Mouse (Mus musculus) liver, postnatal 0 days (tissue): ENCODE results near the gene Dlgap3. TPM values are rescaled to one million over a fixed set of nuclear protein-coding genes. Genes with fewer than 3 reads are reported as not detected.

Source experiments
- ATAC-seq: fragments of 200-750 bp; cut with Nextera tagmentation; 2 replicates; pipeline ENCODE4 v1.8.0; 2017; ENCODE audit warnings: mild to moderate bottlenecking, moderate library complexity
- DNase-seq: peaks from one replicate; pipeline ENCODE4 v3.0.0-alpha.2; 2016
- H3K27ac ChIP-seq: fragments of 300-500 bp; sonication (generic); 2 replicates; pipeline ENCODE4 v1.5.1; 2014; ENCODE audit warnings: antibody characterized with exemption, moderate library complexity, mild to moderate bottlenecking, low read depth
- H3K27me3 ChIP-seq: fragments of 300-500 bp; sonication (generic); 2 replicates; pipeline ENCODE4 v1.6.1; 2014; ENCODE audit warnings: low read length, control low read depth, mixed read lengths; ENCODE audit not compliant: insufficient read depth
- H3K36me3 ChIP-seq: fragments of 300-500 bp; sonication (generic); replicated peaks from 2 replicates; pipeline ENCODE4 v1.6.1; 2014; ENCODE audit warnings: mild to moderate bottlenecking, control low read depth, low read length, moderate library complexity, mixed read lengths; ENCODE audit not compliant: insufficient read depth
- H3K4me1 ChIP-seq: fragments of 300-500 bp; sonication (generic); 2 replicates; pipeline ENCODE4 v1.6.1; 2014; ENCODE audit warnings: antibody characterized with exemption, mild to moderate bottlenecking, control low read depth; ENCODE audit not compliant: insufficient read depth
- H3K4me2 ChIP-seq: fragments of 300-500 bp; sonication (generic); 2 replicates; pipeline ENCODE4 v1.6.1; 2014; ENCODE audit warnings: low read depth, mild to moderate bottlenecking, low read length, moderate library complexity, mixed read lengths
- H3K4me3 ChIP-seq: fragments of 300-500 bp; sonication (generic); 2 replicates; pipeline ENCODE4 v1.5.1; 2014; ENCODE audit warnings: low read depth, low read length
- H3K9ac ChIP-seq: fragments of 300-500 bp; sonication (generic); replicated peaks from 2 replicates; pipeline ENCODE4 v1.6.1; 2014; ENCODE audit warnings: mild to moderate bottlenecking, moderate library complexity
- H3K9me3 ChIP-seq: fragments of 300-500 bp; sonication (generic); 2 replicates; pipeline ENCODE4 v1.6.1; 2016; ENCODE audit warnings: mild to moderate bottlenecking, control low read depth, low read length, mixed read lengths
- CTCF ChIP-seq: sonication (generic); IDR thresholded peaks from 2 replicates; pipeline ENCODE4 v1.5.1; 2016; ENCODE audit warnings: antibody characterized with exemption, low read depth
- EP300 ChIP-seq: IDR thresholded peaks from 2 replicates; pipeline ENCODE4 v1.6.1; 2016; ENCODE audit warnings: antibody characterized with exemption, low read depth, mild to moderate bottlenecking
- WGBS: fragments of 180-500 bp; shearing (Covaris S2); extraction: QIAGEN DNeasy Blood & Tissue Kit; methylation state at CpG from one replicate; pipeline ENCODE4 v1.1.7; 2014; ENCODE audit not compliant: insufficient replicate concordance; 5-methylcytosine and 5-hydroxymethylcytosine counted together
- polyA plus RNA-seq: library from polyadenylated mRNA; unstranded; fragments of >200 nt; fragmentation: Nextera tagmentation; extraction: Ambion mirVana; gene quantifications from 2 replicates; pipeline ENCODE4 v1.2.1, GENCODE M21; 2015

Dlgap3 gene
- polyA plus RNA-seq, 1 experiment from 2014 or later, result 0.07 TPM

DNA sequence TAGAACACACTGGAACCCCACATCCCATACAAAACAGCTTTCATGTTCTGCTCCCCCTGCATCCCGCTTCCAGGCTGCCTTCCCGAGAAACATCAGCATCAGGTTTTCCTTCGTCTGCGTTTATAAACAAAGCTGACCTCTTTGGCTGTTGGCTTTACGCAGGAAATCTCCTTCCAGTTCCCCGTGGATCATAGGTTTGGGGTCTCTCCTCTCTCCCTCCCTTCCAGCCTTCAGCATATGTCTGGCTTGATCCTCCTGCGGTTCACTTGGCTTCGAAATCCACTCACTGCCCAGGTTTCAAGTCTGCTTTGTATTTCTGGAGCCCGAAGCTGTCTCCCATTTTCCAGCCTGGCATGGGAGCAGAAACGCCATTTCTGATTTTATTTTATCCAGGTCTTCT, 54.3 kb downstream of the Dlgap3 start:
- DNase-seq, result no peak
- 35% methylated on average over 10 of the region's 10 CpGs for WGBS
- Histone ChIP-seq H3K4me1 (no peaks in the 10 kb centered on the region), H3K27me3 (0 out of 2 replicates have a peak, but pooled peaks cover 9% of the 10 kb centered on the region), H3K4me2 (no peak overlapping the region), H3K9ac (no peak overlapping the region), H3K36me3 (no peaks in the 10 kb centered on the region), H3K27ac (no peak overlapping the region), H3K4me3 (no peak overlapping the region), H3K9me3 (no peaks in the 10 kb centered on the region)
- ATAC-seq, result no peak
- TF ChIP-seq EP300, result no peak
- no peak for TF ChIP-seq CTCF

GRCm38 (mm10) chr4:127223755-127224154, 54.8 kb downstream of the Dlgap3 start:
- Histone ChIP-seq H3K9me3 (no peaks in the 10 kb centered on the region), H3K4me1 (no peaks in the 10 kb centered on the region), H3K4me3 (no peak overlapping the region), H3K4me2 (no peak overlapping the region), H3K9ac (no peak overlapping the region), H3K27ac (no peak overlapping the region), H3K36me3 (no peaks in the 10 kb centered on the region), H3K27me3 (0 out of 2 replicates have a peak, but pooled peaks cover 9% of the 10 kb centered on the region)
- TF ChIP-seq EP300, result no peak
- TF ChIP-seq CTCF, result no peak
- ATAC-seq, result no peak
- WGBS, result 59% methylated on average over 4 of the region's 4 CpGs
- DNase-seq, result no peak

GRCm38 (mm10) chr4:127224444-127225100, 55.6 kb downstream of the Dlgap3 start:
- Histone ChIP-seq H3K27ac (no peak overlapping the region), H3K36me3 (no peaks in the 10 kb centered on the region), H3K9ac (no peak overlapping the region), H3K4me1 (no peaks in the 10 kb centered on the region), H3K27me3 (0 out of 2 replicates have a peak, but pooled peaks cover 9% of the 10 kb centered on the region), H3K9me3 (no peaks in the 10 kb centered on the region), H3K4me2 (no peak overlapping the region), H3K4me3 (no peak overlapping the region)
- TF ChIP-seq EP300 (no peak), CTCF (no peak)
- ATAC-seq (no peak), DNase-seq (no peak)
- 24% methylated on average over 19 of the region's 19 CpGs for WGBS

- ATAC-seq, result no peak
- WGBS, result 53% methylated on average over 4 of the region's 4 CpGs
- Histone ChIP-seq H3K9me3 (no peaks in the 10 kb centered on the region), H3K27ac (no peak overlapping the region), H3K36me3 (no peaks in the 10 kb centered on the region), H3K9ac (no peak overlapping the region), H3K4me2 (no peak overlapping the region), H3K27me3 (0 out of 2 replicates have a peak, but pooled peaks cover 9% of the 10 kb centered on the region), H3K4me3 (no peak overlapping the region), H3K4me1 (no peaks in the 10 kb centered on the region)
- no peak for TF ChIP-seq CTCF
- TF ChIP-seq EP300, result no peak
- DNase-seq, result no peak
Measured at GRCm38 (mm10) chr4:127226067-127226466, 57.1 kb downstream of the Dlgap3 start.

- TF ChIP-seq EP300 (no peak), CTCF (no peak)
- WGBS, result 35% methylated on average over 17 of the region's 17 CpGs
- no peaks in the 10 kb centered on the region for H3K36me3 ChIP-seq
Measured at GRCm38 (mm10) chr4:127227051-127227673, 58.2 kb downstream of the Dlgap3 start.

GRCm38 (mm10) chr4:127232028-127232427, 63.0 kb downstream of the Dlgap3 start:
- 43% methylated on average over 6 of the region's 6 CpGs for WGBS
- DNase-seq (no peak), ATAC-seq (no peak)
- Histone ChIP-seq H3K27ac (no peak overlapping the region), H3K9ac (no peak overlapping the region), H3K4me3 (no peak overlapping the region), H3K27me3 (peaks cover 13% of the 10 kb centered on the region), H3K9me3 (no peaks in the 10 kb centered on the region), H3K4me2 (no peak overlapping the region), H3K4me1 (peaks cover 9% of the 10 kb centered on the region), H3K36me3 (no peaks in the 10 kb centered on the region)
- TF ChIP-seq EP300, result no peak
- TF ChIP-seq CTCF, result no peak

More at GRCm38 (mm10) chr4:127227051-127227673, 58.2 kb downstream of the Dlgap3 start:
- Histone ChIP-seq H3K9ac (no peak overlapping the region), H3K4me1 (no peaks in the 10 kb centered on the region), H3K9me3 (no peaks in the 10 kb centered on the region), H3K27me3 (0 out of 2 replicates have a peak, but pooled peaks cover 9% of the 10 kb centered on the region), H3K4me2 (no peak overlapping the region), H3K4me3 (no peak overlapping the region), H3K27ac (no peak overlapping the region)
- ATAC-seq (no peak), DNase-seq (no peak)
